Mouse (Mus musculus): Measurements from ENCODE around the gene Tbc1d22a.
"Not testable (repeated sequence)": the region's sequence is repeated elsewhere in the genome, so short reads cannot be mapped to it uniquely, and the experiment has no call there.

The Tbc1d22a gene

GRCm38 (mm10) chr15:86180427-86180826 is 33.8 kb upstream of the Tbc1d22a start:
- no peak for DNase-seq (ENCODE audit: low read depth, low spot score)

GRCm38 (mm10) chr15:86181321-86181720 is 32.9 kb upstream of the Tbc1d22a start:
- not testable (repeated sequence) for DNase-seq (ENCODE audit: low read depth, low spot score)

GRCm38 (mm10) chr15:86181941-86182439 is 32.3 kb upstream of the Tbc1d22a start:
- peak; percentile 29 for DNase-seq (ENCODE audit: low read depth, low spot score)

GRCm38 (mm10) chr15:86182646-86183045 is 31.6 kb upstream of the Tbc1d22a start:
- DNase-seq (ENCODE audit: low read depth, low spot score) = peak; percentile 51

GRCm38 (mm10) chr15:86183484-86183883 is 30.8 kb upstream of the Tbc1d22a start:
- DNase-seq (ENCODE audit: low read depth, low spot score) = no peak

- DNase-seq (ENCODE audit: low read depth, low spot score) = no peak
Observed at GRCm38 (mm10) chr15:86184071-86184470, 30.2 kb upstream of the Tbc1d22a start.

GRCm38 (mm10) chr15:86184851-86185688 is 29.2 kb upstream of the Tbc1d22a start:
- peak; percentile 28 for DNase-seq (ENCODE audit: low read depth, low spot score)

- peak; percentile 59 for DNase-seq (ENCODE audit: low read depth, low spot score)
Observed at GRCm38 (mm10) chr15:86185689-86186569, 28.3 kb upstream of the Tbc1d22a start, which contains the start of gene Cerk. Cerk (minus strand) TSS chr15:86186141.

GRCm38 (mm10) chr15:86186686-86187085 is 27.6 kb upstream of the Tbc1d22a start:
- no peak for DNase-seq (ENCODE audit: low read depth, low spot score)

- DNase-seq (ENCODE audit: low read depth, low spot score) = no peak
Observed at GRCm38 (mm10) chr15:86188186-86188585, 26.1 kb upstream of the Tbc1d22a start.

GRCm38 (mm10) chr15:86188746-86189470 is 25.4 kb upstream of the Tbc1d22a start:
- DNase-seq (ENCODE audit: low read depth, low spot score) = no peak

GRCm38 (mm10) chr15:86190387-86190786 is 23.9 kb upstream of the Tbc1d22a start:
- no peak for DNase-seq (ENCODE audit: low read depth, low spot score)

GRCm38 (mm10) chr15:86191505-86191904 is 22.8 kb upstream of the Tbc1d22a start:
- no peak for DNase-seq (ENCODE audit: low read depth, low spot score)

- no peak for DNase-seq (ENCODE audit: low read depth, low spot score)
Observed at GRCm38 (mm10) chr15:86191933-86192332, 22.3 kb upstream of the Tbc1d22a start.

GRCm38 (mm10) chr15:86194676-86195453 is 19.4 kb upstream of the Tbc1d22a start:
- DNase-seq (ENCODE audit: low read depth, low spot score) = not testable (repeated sequence)

- DNase-seq (ENCODE audit: low read depth, low spot score) = no peak
Observed at GRCm38 (mm10) chr15:86199052-86199451, 15.2 kb upstream of the Tbc1d22a start.

GRCm38 (mm10) chr15:86199482-86199881 is 14.8 kb upstream of the Tbc1d22a start:
- DNase-seq (ENCODE audit: low read depth, low spot score) = no peak

GRCm38 (mm10) chr15:86200169-86200568 is 14.1 kb upstream of the Tbc1d22a start:
- no peak for DNase-seq (ENCODE audit: low read depth, low spot score)

- no peak for DNase-seq (ENCODE audit: low read depth, low spot score)
Observed at GRCm38 (mm10) chr15:86201095-86201494, 13.2 kb upstream of the Tbc1d22a start.

- DNase-seq (ENCODE audit: low read depth, low spot score) = no peak
Observed at GRCm38 (mm10) chr15:86201696-86202330, 12.4 kb upstream of the Tbc1d22a start.
